Mouse (Mus musculus): Measurements from ENCODE around the gene Fmo5. TPM values are rescaled to one million over a fixed set of nuclear protein-coding genes. Genes with fewer than 3 reads are reported as not detected.
A peak's percentile ranks its signal among the peaks of the same experiment; 100 is the strongest.

The Fmo5 gene
- polyA plus RNA-seq, 1 experiment from 2014 or later, result 3.2 TPM

GRCm38 (mm10) chr3:97683560-97684195 is 55.1 kb downstream of the Fmo5 start:
- WGBS, result 8% methylated on average over 16 of the region's 16 CpGs
- H3K27me3 ChIP-seq, result no peaks in the 10 kb centered on the region
- ATAC-seq (ENCODE audit: borderline replicate concordance, extremely low read depth, low FRiP score, low TSS enrichment), result peak; percentile 76
- no peak overlapping the region for H3K4me3 ChIP-seq
- no peaks in the 10 kb centered on the region for H3K36me3 ChIP-seq
- H3K9me3 ChIP-seq, result no peaks in the 10 kb centered on the region
- peak overlapping the region; percentile 54 for H3K27ac ChIP-seq
- no peak overlapping the region for H3K9ac ChIP-seq
- H3K4me2 ChIP-seq, result peak overlapping the region; percentile 36
- H3K4me1 ChIP-seq, result peaks cover 32% of the 10 kb centered on the region

GRCm38 (mm10) chr3:97686372-97687117 is 57.9 kb downstream of the Fmo5 start:
- H3K36me3 ChIP-seq, result no peaks in the 10 kb centered on the region
- H3K27me3 ChIP-seq, result no peaks in the 10 kb centered on the region
- no peak overlapping the region for H3K4me2 ChIP-seq
- 79% methylated on average over 4 of the region's 4 CpGs for WGBS
- H3K4me1 ChIP-seq, result peaks cover 30% of the 10 kb centered on the region
- ATAC-seq (ENCODE audit: borderline replicate concordance, extremely low read depth, low FRiP score, low TSS enrichment), result no peak
- no peak overlapping the region for H3K4me3 ChIP-seq
- H3K27ac ChIP-seq, result no peak overlapping the region
- H3K9me3 ChIP-seq, result no peaks in the 10 kb centered on the region
- H3K9ac ChIP-seq, result no peak overlapping the region

GRCm38 (mm10) chr3:97689289-97689688 is 60.7 kb downstream of the Fmo5 start:
- WGBS, result 55% methylated on average over 2 of the region's 2 CpGs
- no peak for ATAC-seq (ENCODE audit: borderline replicate concordance, extremely low read depth, low FRiP score, low TSS enrichment)
- Histone ChIP-seq H3K9me3 (no peaks in the 10 kb centered on the region), H3K9ac (no peak overlapping the region), H3K27me3 (no peaks in the 10 kb centered on the region), H3K36me3 (no peaks in the 10 kb centered on the region), H3K4me1 (peaks cover 22% of the 10 kb centered on the region), H3K27ac (no peak overlapping the region), H3K4me3 (no peak overlapping the region), H3K4me2 (no peak overlapping the region)

- no peak overlapping the region for H3K4me3 ChIP-seq
- H3K4me1 ChIP-seq, result peaks cover 21% of the 10 kb centered on the region
- H3K9me3 ChIP-seq, result no peaks in the 10 kb centered on the region
- ATAC-seq (ENCODE audit: borderline replicate concordance, extremely low read depth, low FRiP score, low TSS enrichment), result peak; percentile 34; the same call in 1 of the 2 replicates
- no peak overlapping the region for H3K27ac ChIP-seq
- H3K4me2 ChIP-seq, result no peak overlapping the region
- 38% methylated on average over 7 of the region's 7 CpGs for WGBS
- H3K36me3 ChIP-seq, result no peaks in the 10 kb centered on the region
- H3K9ac ChIP-seq, result no peak overlapping the region
- H3K27me3 ChIP-seq, result no peaks in the 10 kb centered on the region
These were observed 62.0 kb downstream of the Fmo5 start for GRCm38 (mm10) chr3:97690590-97690989.

- no peak overlapping the region for H3K4me2 ChIP-seq
- ATAC-seq (ENCODE audit: borderline replicate concordance, extremely low read depth, low FRiP score, low TSS enrichment), result no peak
- H3K9me3 ChIP-seq, result no peaks in the 10 kb centered on the region
- H3K36me3 ChIP-seq, result no peaks in the 10 kb centered on the region
- no peak overlapping the region for H3K27ac ChIP-seq
- no peak overlapping the region for H3K9ac ChIP-seq
- no peak overlapping the region for H3K4me3 ChIP-seq
- 57% methylated on average over 12 of the region's 12 CpGs for WGBS
- H3K4me1 ChIP-seq, result peaks cover 21% of the 10 kb centered on the region
- H3K27me3 ChIP-seq, result no peaks in the 10 kb centered on the region
These were observed 62.9 kb downstream of the Fmo5 start for GRCm38 (mm10) chr3:97691443-97692017.

GRCm38 (mm10) chr3:97693806-97694205 is 65.2 kb downstream of the Fmo5 start:
- Histone ChIP-seq H3K4me1 (peaks cover 21% of the 10 kb centered on the region), H3K27me3 (no peaks in the 10 kb centered on the region), H3K36me3 (no peaks in the 10 kb centered on the region), H3K9me3 (no peaks in the 10 kb centered on the region), H3K4me2 (no peak overlapping the region), H3K4me3 (no peak overlapping the region), H3K27ac (no peak overlapping the region), H3K9ac (no peak overlapping the region)
- WGBS, result 50% methylated on average over 6 of the region's 6 CpGs
- ATAC-seq (ENCODE audit: borderline replicate concordance, extremely low read depth, low FRiP score, low TSS enrichment), result peak; percentile 71; the same call in 1 of the 2 replicates

GRCm38 (mm10) chr3:97696866-97697265 is 68.3 kb downstream of the Fmo5 start:
- no peaks in the 10 kb centered on the region for H3K9me3 ChIP-seq
- no peak overlapping the region for H3K9ac ChIP-seq
- no peak overlapping the region for H3K4me2 ChIP-seq
- H3K4me3 ChIP-seq, result no peak overlapping the region
- H3K27me3 ChIP-seq, result no peaks in the 10 kb centered on the region
- 80% methylated on average over 9 of the region's 9 CpGs for WGBS
- H3K36me3 ChIP-seq, result no peaks in the 10 kb centered on the region
- H3K4me1 ChIP-seq, result peaks cover 14% of the 10 kb centered on the region
- ATAC-seq (ENCODE audit: borderline replicate concordance, extremely low read depth, low FRiP score, low TSS enrichment), result no peak
- no peak overlapping the region for H3K27ac ChIP-seq

GRCm38 (mm10) chr3:97697291-97697690 is 68.7 kb downstream of the Fmo5 start:
- Histone ChIP-seq H3K4me1 (peaks cover 14% of the 10 kb centered on the region), H3K4me2 (no peak overlapping the region)
- 66% methylated on average over 9 of the region's 9 CpGs for WGBS

GRCm38 (mm10) chr3:97699061-97699460 is 70.5 kb downstream of the Fmo5 start:
- Histone ChIP-seq H3K4me1 (peaks cover 5% of the 10 kb centered on the region), H3K36me3 (no peaks in the 10 kb centered on the region)

More at GRCm38 (mm10) chr3:97697291-97697690, 68.7 kb downstream of the Fmo5 start:
- Histone ChIP-seq H3K4me3 (no peak overlapping the region), H3K36me3 (no peaks in the 10 kb centered on the region), H3K27ac (no peak overlapping the region), H3K9ac (no peak overlapping the region), H3K9me3 (no peaks in the 10 kb centered on the region), H3K27me3 (no peaks in the 10 kb centered on the region)
- no peak for ATAC-seq (ENCODE audit: borderline replicate concordance, extremely low read depth, low FRiP score, low TSS enrichment)

GRCm38 (mm10) chr3:97701198-97701597 is 72.6 kb downstream of the Fmo5 start:
- 36% methylated on average over 3 of the region's 3 CpGs for WGBS
- no peak overlapping the region for H3K4me3 ChIP-seq
- H3K4me2 ChIP-seq, result no peak overlapping the region
- no peaks in the 10 kb centered on the region for H3K27me3 ChIP-seq
- no peaks in the 10 kb centered on the region for H3K36me3 ChIP-seq
- no peak overlapping the region for H3K9ac ChIP-seq
- no peaks in the 10 kb centered on the region for H3K4me1 ChIP-seq
- H3K9me3 ChIP-seq, result no peaks in the 10 kb centered on the region
- H3K27ac ChIP-seq, result no peak overlapping the region
- ATAC-seq (ENCODE audit: borderline replicate concordance, extremely low read depth, low FRiP score, low TSS enrichment), result no peak

More at GRCm38 (mm10) chr3:97699061-97699460, 70.5 kb downstream of the Fmo5 start:
- H3K4me2 ChIP-seq, result no peak overlapping the region
- no peak overlapping the region for H3K27ac ChIP-seq
- no peak overlapping the region for H3K9ac ChIP-seq
- no peaks in the 10 kb centered on the region for H3K27me3 ChIP-seq
- WGBS, result 70% methylated on average over 3 of the region's 3 CpGs
- H3K9me3 ChIP-seq, result no peaks in the 10 kb centered on the region
- no peak overlapping the region for H3K4me3 ChIP-seq
- ATAC-seq (ENCODE audit: borderline replicate concordance, extremely low read depth, low FRiP score, low TSS enrichment), result no peak

- Histone ChIP-seq H3K27ac (no peak overlapping the region), H3K4me1 (no peaks in the 10 kb centered on the region), H3K4me2 (no peak overlapping the region), H3K36me3 (no peaks in the 10 kb centered on the region), H3K9ac (no peak overlapping the region), H3K9me3 (no peaks in the 10 kb centered on the region), H3K4me3 (no peak overlapping the region), H3K27me3 (no peaks in the 10 kb centered on the region)
- 87% methylated on average over 11 of the region's 11 CpGs for WGBS
- ATAC-seq (ENCODE audit: borderline replicate concordance, extremely low read depth, low FRiP score, low TSS enrichment), result no peak
These were observed 74.0 kb downstream of the Fmo5 start for GRCm38 (mm10) chr3:97702448-97703080.

Data from lung, embryonic 15.5 days (tissue).